Mouse (Mus musculus): ENCODE measurements at regions not wholly inside any gene's neighbourhood (a gene's known extent, or its start where the extent isn't known, plus 50 kb on each side); places are given as distances from the start of the nearest gene placed in this dataset.

- Histone ChIP-seq H3K36me3 (no peaks in the 10 kb centered on the region), H3K9me3 (no peaks in the 10 kb centered on the region), H3K4me2 (no peak overlapping the region), H3K4me1 (replicated peaks) (no peaks in the 10 kb centered on the region), H3K27ac (replicated peaks) (no peak overlapping the region), H3K9ac (no peak overlapping the region), H3K4me3 (no peak overlapping the region), H3K27me3 (no peaks in the 10 kb centered on the region)
- ATAC-seq (ENCODE audit: low FRiP score, low read depth), result no peak
- 62% methylated on average over 7 of the region's 7 CpGs for WGBS
Observed at GRCm38 (mm10) chr7:95581325-95581724, 589.7 kb upstream of the Tenm4 start.

- Histone ChIP-seq H3K27me3 (no peaks in the 10 kb centered on the region), H3K4me1 (replicated peaks) (no peaks in the 10 kb centered on the region), H3K27ac (replicated peaks) (no peak overlapping the region), H3K9me3 (no peaks in the 10 kb centered on the region), H3K9ac (no peak overlapping the region), H3K4me3 (no peak overlapping the region), H3K36me3 (no peaks in the 10 kb centered on the region), H3K4me2 (no peak overlapping the region)
- 92% methylated on average over 2 of the region's 2 CpGs for WGBS
- no peak for ATAC-seq (ENCODE audit: low FRiP score, low read depth)
Observed at GRCm38 (mm10) chr7:95598339-95598738, 572.7 kb upstream of the Tenm4 start.

GRCm38 (mm10) chr7:95613736-95614135 is 557.3 kb upstream of the Tenm4 start:
- Histone ChIP-seq H3K9ac (no peak overlapping the region), H3K4me2 (no peak overlapping the region), H3K4me3 (no peak overlapping the region), H3K9me3 (no peaks in the 10 kb centered on the region), H3K27me3 (no peaks in the 10 kb centered on the region), H3K36me3 (no peaks in the 10 kb centered on the region), H3K27ac (replicated peaks) (no peak overlapping the region), H3K4me1 (replicated peaks) (no peaks in the 10 kb centered on the region)
- 72% methylated on average over 2 of the region's 2 CpGs for WGBS
- ATAC-seq (ENCODE audit: low FRiP score, low read depth), result no peak

GRCm38 (mm10) chr7:95617370-95617769 is 553.7 kb upstream of the Tenm4 start:
- no peaks in the 10 kb centered on the region for H3K9me3 ChIP-seq
- no peak for ATAC-seq (ENCODE audit: low FRiP score, low read depth)
- 66% methylated on average over 2 of the region's 2 CpGs for WGBS
- H3K27me3 ChIP-seq, result no peaks in the 10 kb centered on the region
- no peak overlapping the region for H3K9ac ChIP-seq
- H3K27ac ChIP-seq (replicated peaks), result no peak overlapping the region
- no peak overlapping the region for H3K4me2 ChIP-seq
- H3K4me1 ChIP-seq (replicated peaks), result no peaks in the 10 kb centered on the region
- H3K4me3 ChIP-seq, result no peak overlapping the region
- no peaks in the 10 kb centered on the region for H3K36me3 ChIP-seq

- Histone ChIP-seq H3K4me2 (no peak overlapping the region), H3K27ac (replicated peaks) (no peak overlapping the region), H3K9me3 (no peaks in the 10 kb centered on the region), H3K36me3 (no peaks in the 10 kb centered on the region), H3K4me3 (no peak overlapping the region), H3K9ac (no peak overlapping the region), H3K4me1 (replicated peaks) (no peaks in the 10 kb centered on the region), H3K27me3 (no peaks in the 10 kb centered on the region)
- peak; percentile 38; the same call in 1 of the 2 replicates for ATAC-seq (ENCODE audit: low FRiP score, low read depth)
Observed at GRCm38 (mm10) chr7:95618170-95618569, 552.9 kb upstream of the Tenm4 start.

GRCm38 (mm10) chr7:95620079-95620478 is 551.0 kb upstream of the Tenm4 start:
- no peak overlapping the region for H3K4me3 ChIP-seq
- H3K27me3 ChIP-seq, result no peaks in the 10 kb centered on the region
- H3K27ac ChIP-seq (replicated peaks), result no peak overlapping the region
- no peak for ATAC-seq (ENCODE audit: low FRiP score, low read depth)
- no peaks in the 10 kb centered on the region for H3K36me3 ChIP-seq
- H3K4me2 ChIP-seq, result no peak overlapping the region
- no peaks in the 10 kb centered on the region for H3K4me1 ChIP-seq (replicated peaks)
- no peaks in the 10 kb centered on the region for H3K9me3 ChIP-seq
- H3K9ac ChIP-seq, result no peak overlapping the region

- H3K4me1 ChIP-seq (replicated peaks), result no peaks in the 10 kb centered on the region
- no peak for ATAC-seq (ENCODE audit: low FRiP score, low read depth)
- H3K4me3 ChIP-seq, result no peak overlapping the region
- WGBS, result 88% methylated on average over 5 of the region's 5 CpGs
- H3K4me2 ChIP-seq, result no peak overlapping the region
- H3K36me3 ChIP-seq, result no peaks in the 10 kb centered on the region
- no peak overlapping the region for H3K27ac ChIP-seq (replicated peaks)
- no peaks in the 10 kb centered on the region for H3K27me3 ChIP-seq
- H3K9me3 ChIP-seq, result no peaks in the 10 kb centered on the region
- H3K9ac ChIP-seq, result no peak overlapping the region
Observed at GRCm38 (mm10) chr7:95640683-95641082, 530.4 kb upstream of the Tenm4 start.

GRCm38 (mm10) chr7:95674319-95674718 is 496.7 kb upstream of the Tenm4 start:
- no peaks in the 10 kb centered on the region for H3K36me3 ChIP-seq
- no peak for ATAC-seq (ENCODE audit: low FRiP score, low read depth)
- H3K27me3 ChIP-seq, result no peaks in the 10 kb centered on the region
- no peaks in the 10 kb centered on the region for H3K4me1 ChIP-seq (replicated peaks)
- H3K4me2 ChIP-seq, result no peak overlapping the region
- H3K27ac ChIP-seq (replicated peaks), result no peak overlapping the region
- H3K4me3 ChIP-seq, result no peak overlapping the region
- H3K9ac ChIP-seq, result no peak overlapping the region
- no peaks in the 10 kb centered on the region for H3K9me3 ChIP-seq
- WGBS, result 97% methylated on average over 1 of the region's 1 CpGs

GRCm38 (mm10) chr7:95682521-95682920 is 488.5 kb upstream of the Tenm4 start:
- ATAC-seq (ENCODE audit: low FRiP score, low read depth), result no peak

GRCm38 (mm10) chr7:95687733-95688132 is 483.3 kb upstream of the Tenm4 start:
- no peak overlapping the region for H3K9ac ChIP-seq
- no peak overlapping the region for H3K27ac ChIP-seq (replicated peaks)
- H3K4me3 ChIP-seq, result no peak overlapping the region
- peaks cover 17% of the 10 kb centered on the region for H3K4me1 ChIP-seq (replicated peaks)
- WGBS, result 36% methylated on average over 3 of the region's 3 CpGs
- no peaks in the 10 kb centered on the region for H3K9me3 ChIP-seq
- no peaks in the 10 kb centered on the region for H3K27me3 ChIP-seq
- H3K36me3 ChIP-seq, result no peaks in the 10 kb centered on the region
- peak overlapping the region; percentile 62; the same call in 1 of the 2 replicates for H3K4me2 ChIP-seq
- no peak for ATAC-seq (ENCODE audit: low FRiP score, low read depth)

More at GRCm38 (mm10) chr7:95682521-95682920, 488.5 kb upstream of the Tenm4 start:
- WGBS, result 49% methylated on average over 3 of the region's 3 CpGs
- no peaks in the 10 kb centered on the region for H3K27me3 ChIP-seq
- H3K4me1 ChIP-seq (replicated peaks), result no peaks in the 10 kb centered on the region
- H3K9ac ChIP-seq, result no peak overlapping the region
- no peak overlapping the region for H3K4me2 ChIP-seq
- no peaks in the 10 kb centered on the region for H3K36me3 ChIP-seq
- H3K4me3 ChIP-seq, result no peak overlapping the region
- no peak overlapping the region for H3K27ac ChIP-seq (replicated peaks)
- no peaks in the 10 kb centered on the region for H3K9me3 ChIP-seq

- Histone ChIP-seq H3K4me2 (peak overlapping the region; percentile 62), H3K9me3 (no peaks in the 10 kb centered on the region), H3K27me3 (no peaks in the 10 kb centered on the region), H3K4me1 (replicated peaks) (peaks cover 17% of the 10 kb centered on the region), H3K36me3 (no peaks in the 10 kb centered on the region), H3K4me3 (peak overlapping the region; percentile 36), H3K27ac (replicated peaks) (no peak overlapping the region), H3K9ac (0 out of 2 replicates have a peak overlapping the region, but pooled peaks have one; percentile 25)
- 0 out of 2 replicates have a peak, but pooled peaks have one; percentile 42 for ATAC-seq (ENCODE audit: low FRiP score, low read depth)
- 3% methylated on average over 16 of the region's 16 CpGs for WGBS
Observed at GRCm38 (mm10) chr7:95688151-95689146, 482.6 kb upstream of the Tenm4 start.

- Histone ChIP-seq H3K4me1 (replicated peaks) (peaks cover 17% of the 10 kb centered on the region), H3K9ac (0 out of 2 replicates have a peak overlapping the region, but pooled peaks have one; percentile 25), H3K27ac (replicated peaks) (no peak overlapping the region), H3K4me3 (peak overlapping the region; percentile 36), H3K36me3 (no peaks in the 10 kb centered on the region), H3K4me2 (peak overlapping the region; percentile 62), H3K9me3 (no peaks in the 10 kb centered on the region), H3K27me3 (no peaks in the 10 kb centered on the region)
- ATAC-seq (ENCODE audit: low FRiP score, low read depth), result 0 out of 2 replicates have a peak, but pooled peaks have one; percentile 34
- WGBS, result 18% methylated on average over 7 of the region's 7 CpGs
Observed at GRCm38 (mm10) chr7:95689161-95689833, 481.7 kb upstream of the Tenm4 start.

Data from hindbrain, embryonic 15.5 days (tissue).